In genomic region chr15:86250269-86250668, GRCm38 (mm10) we compare ENCODE assay signal across 7 mouse cellular contexts. TPM values are rescaled to one million over a fixed set of nuclear protein-coding genes. Genes with fewer than 3 reads are reported as not detected.
A peak's percentile ranks its signal among the peaks of the same experiment; 100 is the strongest.
DNase-seq lines count a peak whose midpoint lies in the region; ATAC-seq and TF ChIP-seq lines count a peak whose summit lies in the region.

No protein-coding gene starts in this region.

- no peak overlapping the region for H3K4me3 ChIP-seq in spleen, adult 2 months (ENCODE audit: extremely low read depth, insufficient read depth, insufficient read length)
- H3K4me3 ChIP-seq in kidney, embryonic 14.5 days (ENCODE audit: low read length) = no peak overlapping the region

- TF ChIP-seq POLR2A in spleen, adult 2 months (IDR thresholded peaks at IDR 0.05; ENCODE audit: low read depth, low read length) = no peak

- no peaks in the 10 kb centered on the region for H3K4me1 ChIP-seq in spleen, adult 2 months (ENCODE audit: control insufficient read depth, insufficient read depth, insufficient read length)
- H3K4me1 ChIP-seq in kidney, embryonic 14.5 days (ENCODE audit: control insufficient read depth, insufficient read depth, low read length) = no peaks in the 10 kb centered on the region

- H3K4me2 ChIP-seq in kidney, embryonic 14.5 days (replicated peaks; ENCODE audit: low read depth, low read length) = no peak overlapping the region

- H3K9me3 ChIP-seq in kidney, embryonic 14.5 days (ENCODE audit: control insufficient read depth, low read length) = no peaks in the 10 kb centered on the region

- H3K36me3 ChIP-seq in spleen, adult 2 months (ENCODE audit: control insufficient read depth, insufficient read depth, low read length) = peaks cover 3% of the 10 kb centered on the region; the same call in 1 of the 2 replicates
- 0 out of 2 replicates have a peak, but pooled peaks cover 2% of the 10 kb centered on the region for H3K36me3 ChIP-seq in kidney, embryonic 14.5 days (ENCODE audit: control insufficient read depth, insufficient read depth, low read length)

- H3K9ac ChIP-seq in kidney, embryonic 14.5 days (ENCODE audit: low read depth, low read length) = no peak overlapping the region

- peak; percentile 58; the same call in 1 of the 2 replicates for TF ChIP-seq CTCF in spleen, adult 2 months (IDR thresholded peaks at IDR 0.05; ENCODE audit: extremely low read depth, insufficient read depth, insufficient read length, insufficient replicate concordance)

- DNase-seq in spleen, adult 2 months (ENCODE audit: low read depth in 1 of 2, low spot score in 2 of 2) = peak; percentile 12 to 27
- DNase-seq in spleen, postnatal 4 days (ENCODE audit: low spot score in 2 of 2) = no peak
- peak; percentile 19 to 47 for DNase-seq in adrenal gland, postnatal 36 days
- DNase-seq in fibroblast of lung, adult 2 months (ENCODE audit: low read depth) = peak; percentile 30
- DNase-seq in lung, postnatal 14 days = peak; percentile 33
- peak; percentile 66 to 78 for DNase-seq in right cerebral cortex, postnatal 10 days (ENCODE audit: low spot score in 2 of 2)

- 44% methylated on average over 9 of the region's 9 CpGs for WGBS in spleen, adult 2 months
- WGBS in kidney, embryonic 14.5 days = 70% methylated on average over 9 of the region's 9 CpGs

- 0 out of 2 replicates have a peak, but pooled peaks have one; percentile 49 for ATAC-seq in kidney, embryonic 14.5 days (ENCODE audit: low FRiP score, low TSS enrichment)

- no peaks in the 10 kb centered on the region for H3K27me3 ChIP-seq in spleen, adult 2 months (ENCODE audit: control insufficient read depth, insufficient read depth, low read length)
- no peaks in the 10 kb centered on the region for H3K27me3 ChIP-seq in kidney, embryonic 14.5 days (ENCODE audit: control insufficient read depth, insufficient read depth, low read length)

- H3K27ac ChIP-seq in spleen, adult 2 months (ENCODE audit: insufficient read depth, low read length) = no peak overlapping the region
- no peak overlapping the region for H3K27ac ChIP-seq in kidney, embryonic 14.5 days (ENCODE audit: low read depth, low read length)

RNA-seq across cellular contexts. Expression of gene Tbc1d22a, which starts 36.0 kb away (rescaled TPM):
- polyA plus RNA-seq in spleen, adult 2 months (2012; rRNA removed) = 28.1 and 32.3 TPM in 2 replicates
- 10 to 100 TPM; 28.9 to 35.6 TPM for total RNA-seq in adrenal gland, postnatal 36 days (2021)
- polyA plus RNA-seq in kidney, embryonic 14.5 days (2014; fragmentation: Nextera tagmentation; extraction: Ambion mirVana) = 6.5 and 11.1 TPM in 2 replicates

Comparison
In these comparisons a context has a peak if more than half of its experiments do, and no peak if none do; other contexts are left out.
1. DNase-seq: peak in spleen, adult 2 months (2 of 2), adrenal gland, postnatal 36 days (2 of 2), fibroblast of lung, adult 2 months (single experiment), lung, postnatal 14 days (single experiment) and right cerebral cortex, postnatal 10 days (2 of 2); none in spleen, postnatal 4 days (0 of 2).